Mouse (Mus musculus) thymus, adult 2 months (tissue): ENCODE measurements around the gene Pa2g4.

Experiments used
- CTCF ChIP-seq: fragments of 200-500 bp; IDR thresholded peaks from 2 replicates; pipeline ENCODE4 v1.5.1; 2012; ENCODE audit warnings: mild to moderate bottlenecking, control low read depth, low read length, moderate library complexity, borderline replicate concordance; ENCODE audit not compliant: control insufficient read depth, poor library complexity, insufficient read depth; ENCODE audit errors: extremely low read depth
- POLR2A ChIP-seq: fragments of 200-500 bp; IDR thresholded peaks from 2 replicates; pipeline ENCODE4 v1.6.1; 2012; ENCODE audit warnings: mild to moderate bottlenecking, low read length, control low read depth, moderate library complexity; ENCODE audit not compliant: control insufficient read depth, poor library complexity, insufficient read depth; ENCODE audit errors: extremely low read depth

DNA sequence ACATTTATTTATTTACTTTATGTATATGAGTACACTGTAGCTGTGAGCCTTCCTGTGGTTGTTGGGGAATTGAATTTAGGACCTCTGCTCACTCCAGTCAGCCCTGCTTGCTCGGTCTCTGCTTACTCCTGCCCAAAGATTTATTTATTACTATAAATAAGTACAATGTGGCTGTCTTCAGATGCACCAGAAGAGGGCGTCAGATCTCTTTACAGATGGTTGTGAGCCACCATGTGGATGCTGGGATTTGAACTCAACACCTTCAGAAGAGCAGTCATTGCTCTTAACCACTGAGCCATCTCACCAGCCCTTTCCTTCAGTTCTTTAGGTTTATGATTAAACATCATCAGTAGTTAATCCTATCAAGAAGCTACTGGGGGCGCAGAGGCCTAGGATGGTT, 49.1 kb upstream of the Pa2g4 start:
- TF ChIP-seq POLR2A, result no peak
- no peak for TF ChIP-seq CTCF
